Mouse (Mus musculus): Measurements from ENCODE around the gene Gm44502.

The Gm44502 gene

GRCm38 (mm10) chr15:89428821-89429351, 610 bp downstream of the Gm44502 start:
- no peak for TF ChIP-seq GATA4 (IDR thresholded peaks at IDR 0.05; ENCODE audit: insufficient replicate concordance, low read length)

DNA sequence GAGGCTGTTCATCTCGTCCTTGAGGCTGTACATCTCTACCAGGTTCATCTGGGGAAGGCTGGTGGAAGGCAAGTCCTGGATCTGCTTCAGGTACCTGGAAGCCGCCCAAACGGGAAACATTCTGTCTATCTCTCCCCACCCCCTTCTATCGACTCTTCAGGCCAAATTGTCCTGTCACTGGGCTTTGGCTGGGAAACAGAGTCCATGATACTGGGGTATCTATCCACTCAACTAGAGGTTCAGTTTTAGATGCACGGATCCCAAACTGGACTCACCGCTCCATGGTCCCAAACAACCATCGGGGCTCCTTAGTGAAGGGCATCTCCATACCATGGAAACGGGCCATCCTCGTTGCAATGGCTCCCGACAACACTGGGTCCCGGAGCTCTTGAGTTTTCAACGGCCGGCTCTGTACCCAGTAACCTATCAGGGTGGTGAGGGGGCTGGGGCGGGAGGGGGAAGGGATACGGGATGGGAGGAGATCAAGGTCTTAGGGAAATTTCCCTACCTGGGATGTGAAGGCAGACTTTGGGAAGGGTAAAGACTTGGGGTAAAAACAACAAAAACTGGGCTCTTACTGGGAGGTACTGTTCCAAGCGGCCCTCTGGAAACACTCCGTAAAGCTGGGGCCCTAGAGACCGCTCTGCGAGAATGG, 1.2 kb downstream of the Gm44502 start:
- no peak for TF ChIP-seq GATA4 (IDR thresholded peaks at IDR 0.05; ENCODE audit: insufficient replicate concordance, low read length)

- TF ChIP-seq GATA4 (IDR thresholded peaks at IDR 0.05; ENCODE audit: insufficient replicate concordance, low read length): no peak
Measured at GRCm38 (mm10) chr15:89426716-89427115, 2.8 kb downstream of the Gm44502 start.

GRCm38 (mm10) chr15:89425711-89426121, 3.8 kb downstream of the Gm44502 start, which contains the start of gene Cpt1b:
Gene Cpt1b (minus strand): TSS chr15:89425863.
- TF ChIP-seq GATA4 (IDR thresholded peaks at IDR 0.05; ENCODE audit: insufficient replicate concordance, low read length): no peak

DNA sequence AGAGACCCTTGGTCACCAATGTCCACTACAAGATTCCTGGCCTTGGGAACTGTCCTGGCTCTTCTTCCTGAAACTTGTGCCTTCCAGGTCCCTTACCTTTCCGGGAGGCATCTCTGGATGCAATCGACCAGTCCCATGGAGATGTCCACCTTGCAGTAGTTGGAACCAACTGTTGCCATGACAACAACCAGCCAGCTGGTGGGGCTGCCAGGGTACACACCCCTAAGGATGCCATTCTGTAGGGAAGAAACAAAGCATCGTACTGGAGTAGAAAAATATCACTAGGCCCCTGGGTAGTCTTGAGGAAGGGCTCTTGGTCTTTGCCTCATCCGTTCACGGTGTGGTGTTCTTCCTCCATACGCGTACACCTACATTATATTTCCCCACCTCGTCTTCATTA, 4.9 kb downstream of the Gm44502 start:
- TF ChIP-seq GATA4 (IDR thresholded peaks at IDR 0.05; ENCODE audit: insufficient replicate concordance, low read length): no peak

GRCm38 (mm10) chr15:89421938-89422337, 7.6 kb downstream of the Gm44502 start:
- no peak for TF ChIP-seq GATA4 (IDR thresholded peaks at IDR 0.05; ENCODE audit: insufficient replicate concordance, low read length)

DNA sequence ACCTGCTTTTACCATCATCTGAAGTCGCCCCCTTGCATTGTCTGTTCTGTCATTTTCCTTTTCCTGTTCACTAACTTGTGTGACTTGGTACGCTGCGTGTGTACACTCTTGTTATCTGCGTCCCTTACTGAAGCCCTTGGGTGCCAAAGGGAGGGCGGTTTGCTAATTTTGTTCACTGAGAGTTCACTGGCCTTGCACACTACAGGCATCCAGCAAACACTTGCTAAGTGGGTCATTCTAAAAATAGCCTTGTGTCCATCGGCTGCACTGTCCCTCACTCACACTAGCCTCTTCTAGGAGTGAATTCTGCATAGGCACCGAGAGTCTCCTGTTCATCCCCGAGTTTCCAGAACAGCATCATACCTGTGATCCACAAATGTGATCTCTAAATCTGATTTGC, 14.2 kb downstream of the Gm44502 start:
- no peak for TF ChIP-seq GATA4 (IDR thresholded peaks at IDR 0.05; ENCODE audit: insufficient replicate concordance, low read length)

DNA sequence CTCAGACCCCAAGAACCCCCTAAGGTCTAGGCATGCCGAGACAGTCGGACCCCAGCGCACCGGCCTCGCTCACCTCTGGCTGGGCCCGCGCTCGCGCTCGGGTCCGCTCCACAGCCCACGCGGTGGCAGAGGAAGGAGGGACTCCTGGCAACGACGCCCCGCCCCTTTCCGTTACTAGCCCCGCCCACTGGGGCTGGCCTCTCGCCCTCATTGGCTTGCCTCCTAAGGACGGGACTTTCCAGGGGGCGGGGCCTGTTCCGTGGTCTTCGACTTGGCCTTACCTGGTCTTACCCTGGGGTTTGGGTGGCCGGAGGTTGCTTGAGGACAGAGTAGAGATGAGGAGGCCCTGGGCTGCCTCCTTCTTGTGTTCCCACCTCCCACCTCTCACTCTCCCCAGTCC, 19.4 kb downstream of the Gm44502 start, which contains the start of gene Syce3:
Gene Syce3 (minus strand): TSS at position 386 of the 400 bp plus-strand sequence.
- no peak for TF ChIP-seq GATA4 (IDR thresholded peaks at IDR 0.05; ENCODE audit: insufficient replicate concordance, low read length)

DNA sequence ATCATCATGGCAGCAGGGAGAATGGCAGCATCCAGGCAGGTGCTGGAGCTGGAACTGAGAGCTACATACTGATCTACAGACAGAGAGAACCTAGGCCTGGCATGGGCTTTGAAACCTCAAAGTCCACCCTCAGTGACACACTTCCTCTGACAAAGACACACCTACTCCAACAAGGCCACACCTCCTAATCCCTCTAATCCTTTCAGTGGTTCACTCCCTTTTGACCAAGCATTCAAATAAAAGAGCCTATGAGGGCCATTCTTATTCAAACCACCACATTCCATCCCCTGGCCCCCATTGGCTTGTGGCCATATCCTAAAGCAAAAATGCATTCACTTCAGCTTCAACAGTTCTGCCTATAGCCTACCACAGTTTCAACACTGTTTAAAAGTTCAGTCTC, 22.8 kb downstream of the Gm44502 start:
- no peak for TF ChIP-seq GATA4 (IDR thresholded peaks at IDR 0.05; ENCODE audit: insufficient replicate concordance, low read length)

GRCm38 (mm10) chr15:89404831-89405623, 24.5 kb downstream of the Gm44502 start:
- TF ChIP-seq GATA4 (IDR thresholded peaks at IDR 0.05; ENCODE audit: insufficient replicate concordance, low read length): no peak

GRCm38 (mm10) chr15:89402471-89402870, 27.0 kb downstream of the Gm44502 start:
- TF ChIP-seq GATA4 (IDR thresholded peaks at IDR 0.05; ENCODE audit: insufficient replicate concordance, low read length): no peak

DNA sequence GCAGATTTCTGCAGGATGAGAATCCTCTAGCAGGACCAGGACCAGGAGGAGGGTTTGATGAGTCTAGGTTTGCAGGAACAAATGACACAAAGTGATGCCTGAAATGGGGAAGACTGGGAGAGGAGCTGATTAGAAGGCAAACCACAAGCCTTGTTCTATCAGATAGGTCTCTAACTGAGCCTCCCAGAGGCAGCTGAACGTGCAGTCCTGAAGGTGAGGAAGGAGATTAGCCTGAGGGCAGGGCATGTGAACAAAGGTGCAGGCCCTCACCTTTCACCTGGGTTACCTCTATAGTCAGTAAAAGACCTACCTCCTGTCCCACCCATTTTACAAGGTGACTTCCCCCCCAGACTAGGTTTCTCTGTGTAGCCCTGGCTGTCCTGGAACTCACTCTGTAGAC, 29.8 kb downstream of the Gm44502 start:
- no peak for TF ChIP-seq GATA4 (IDR thresholded peaks at IDR 0.05; ENCODE audit: insufficient replicate concordance, low read length)

GRCm38 (mm10) chr15:89398146-89398545, 31.4 kb downstream of the Gm44502 start:
- TF ChIP-seq GATA4 (IDR thresholded peaks at IDR 0.05; ENCODE audit: insufficient replicate concordance, low read length): no peak

- TF ChIP-seq GATA4 (IDR thresholded peaks at IDR 0.05; ENCODE audit: insufficient replicate concordance, low read length): no peak
Measured at GRCm38 (mm10) chr15:89396883-89397282, 32.6 kb downstream of the Gm44502 start.

- no peak for TF ChIP-seq GATA4 (IDR thresholded peaks at IDR 0.05; ENCODE audit: insufficient replicate concordance, low read length)
Measured at GRCm38 (mm10) chr15:89390081-89390480, 39.4 kb downstream of the Gm44502 start.

DNA sequence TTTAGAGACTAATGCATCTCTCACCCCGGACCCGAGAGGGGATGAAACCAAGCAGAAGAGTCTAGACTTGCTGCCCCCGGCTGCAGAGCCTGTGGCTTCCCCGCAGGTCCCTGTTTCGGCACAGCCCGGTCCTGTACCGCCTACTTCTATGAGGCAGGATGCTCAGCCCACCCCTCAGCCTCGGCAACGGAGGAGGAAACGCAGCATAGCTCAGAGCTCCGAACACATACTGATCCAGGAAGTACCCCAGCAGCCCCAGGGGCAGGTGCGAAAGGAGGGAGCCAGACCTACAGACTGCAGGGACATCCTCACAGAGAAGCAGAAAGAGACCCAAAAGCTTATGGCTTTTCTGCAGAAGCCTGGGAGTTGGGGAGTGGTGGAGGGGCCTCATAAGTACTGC, 42.4 kb downstream of the Gm44502 start:
- no peak for TF ChIP-seq GATA4 (IDR thresholded peaks at IDR 0.05; ENCODE audit: insufficient replicate concordance, low read length)

Measured in liver, adult (tissue).